Mouse (Mus musculus): ENCODE measurements around the gene Cog1.
A peak's percentile ranks its signal among the peaks of the same experiment; 100 is the strongest.

- TF ChIP-seq CTCF (IDR thresholded peaks at IDR 0.05; ENCODE audit: low read depth) (peak; percentile 46), EP300 (IDR thresholded peaks at IDR 0.05; ENCODE audit: low read depth) (no peak)
Observed at GRCm38 (mm10) chr11:113651907-113652273, 2.9 kb downstream of the Cog1 start.

All from heart, postnatal 0 days (tissue).